Mouse (Mus musculus) liver, embryonic 16.5 days (tissue): Measurements from ENCODE around the gene Cpa2. TPM values are rescaled to one million over a fixed set of nuclear protein-coding genes. Genes with fewer than 3 reads are reported as not detected.

Experiments used
- ATAC-seq: fragments of 200-750 bp; cut with Nextera tagmentation; 2 replicates; pipeline ENCODE4 v1.8.0; 2017; ENCODE audit warnings: low read depth, mild to moderate bottlenecking, moderate number of reproducible peaks, moderate library complexity
- H3K27ac ChIP-seq: fragments of 300-500 bp; sonication (generic); 2 replicates; pipeline ENCODE4 v1.5.1; 2014; ENCODE audit warnings: mild to moderate bottlenecking, low read length
- H3K27me3 ChIP-seq: fragments of 300-500 bp; sonication (generic); 2 replicates; pipeline ENCODE4 v1.6.1; 2014; ENCODE audit warnings: low read depth, low read length, mixed read lengths; ENCODE audit not compliant: control insufficient read depth, insufficient read depth
- H3K36me3 ChIP-seq: fragments of 300-500 bp; sonication (generic); 2 replicates; pipeline ENCODE4 v1.6.1; 2014; ENCODE audit warnings: mild to moderate bottlenecking; ENCODE audit not compliant: control insufficient read depth, insufficient read depth
- H3K4me1 ChIP-seq: fragments of 300-500 bp; sonication (generic); 2 replicates; pipeline ENCODE4 v1.6.1; 2014; ENCODE audit warnings: low read depth, low read length, mixed read lengths; ENCODE audit not compliant: control insufficient read depth
- H3K4me2 ChIP-seq: fragments of 300-500 bp; sonication (generic); 2 replicates; pipeline ENCODE4 v1.6.1; 2014; ENCODE audit warnings: low read depth, low read length, mixed read lengths
- H3K4me3 ChIP-seq: fragments of 300-500 bp; sonication (generic); 2 replicates; pipeline ENCODE4 v1.5.1; 2014; ENCODE audit warnings: low read depth, mild to moderate bottlenecking, low read length
- H3K9ac ChIP-seq: fragments of 300-500 bp; sonication (generic); 2 replicates; pipeline ENCODE4 v1.6.1; 2014; ENCODE audit warnings: low read depth, low read length
- H3K9me3 ChIP-seq: fragments of 300-500 bp; sonication (generic); replicated peaks from 2 replicates; pipeline ENCODE4 v1.6.1; 2016; ENCODE audit warnings: low read length; ENCODE audit not compliant: control insufficient read depth
- WGBS: fragments of 180-500 bp; shearing (Covaris S2); extraction: QIAGEN DNeasy Blood & Tissue Kit; methylation state at CpG from one replicate; pipeline ENCODE4 v1.1.7; 2014; ENCODE audit not compliant: insufficient replicate concordance; 5-methylcytosine and 5-hydroxymethylcytosine counted together
- polyA plus RNA-seq: library from polyadenylated mRNA; unstranded; fragments of >200 nt; fragmentation: Nextera tagmentation; extraction: Ambion mirVana; gene quantifications from 2 replicates; pipeline ENCODE4 v1.2.1, GENCODE M21; 2015

The Cpa2 gene
- polyA plus RNA-seq, 1 experiment from 2014 or later: 9.1 TPM

GRCm38 (mm10) chr6:30553381-30554010 is 12.1 kb downstream of the Cpa2 start:
- H3K9me3 ChIP-seq: no peaks in the 10 kb centered on the region
- H3K4me3 ChIP-seq: no peak overlapping the region
- H3K27ac ChIP-seq: no peak overlapping the region
- no peak overlapping the region for H3K9ac ChIP-seq
- WGBS: 58% methylated on average over 7 of the region's 7 CpGs
- ATAC-seq: no peak
- no peaks in the 10 kb centered on the region for H3K4me1 ChIP-seq
- H3K4me2 ChIP-seq: no peak overlapping the region
- H3K27me3 ChIP-seq: peaks cover 18% of the 10 kb centered on the region
- H3K36me3 ChIP-seq: no peaks in the 10 kb centered on the region

- Histone ChIP-seq H3K36me3 (no peaks in the 10 kb centered on the region), H3K27me3 (peaks cover 14% of the 10 kb centered on the region), H3K9me3 (no peaks in the 10 kb centered on the region), H3K27ac (no peak overlapping the region), H3K4me3 (no peak overlapping the region), H3K9ac (no peak overlapping the region), H3K4me1 (no peaks in the 10 kb centered on the region), H3K4me2 (no peak overlapping the region)
- ATAC-seq: no peak
- 61% methylated on average over 5 of the region's 5 CpGs for WGBS
These were observed 12.7 kb downstream of the Cpa2 start for GRCm38 (mm10) chr6:30554092-30554491.

GRCm38 (mm10) chr6:30554621-30555170 is 13.3 kb downstream of the Cpa2 start:
- Histone ChIP-seq H3K36me3 (no peaks in the 10 kb centered on the region), H3K9ac (no peak overlapping the region), H3K27ac (no peak overlapping the region), H3K9me3 (no peaks in the 10 kb centered on the region), H3K4me2 (no peak overlapping the region), H3K27me3 (peaks cover 10% of the 10 kb centered on the region), H3K4me3 (no peak overlapping the region), H3K4me1 (no peaks in the 10 kb centered on the region)
- ATAC-seq: no peak
- WGBS: 71% methylated on average over 5 of the region's 5 CpGs

GRCm38 (mm10) chr6:30556080-30556479 is 14.7 kb downstream of the Cpa2 start:
- 30% methylated on average over 5 of the region's 9 CpGs for WGBS
- Histone ChIP-seq H3K4me3 (no peak overlapping the region), H3K36me3 (no peaks in the 10 kb centered on the region), H3K4me2 (no peak overlapping the region), H3K9ac (no peak overlapping the region), H3K9me3 (no peaks in the 10 kb centered on the region), H3K27me3 (peaks cover 3% of the 10 kb centered on the region), H3K27ac (no peak overlapping the region), H3K4me1 (no peaks in the 10 kb centered on the region)
- ATAC-seq: no peak

GRCm38 (mm10) chr6:30559726-30560125 is 18.3 kb downstream of the Cpa2 start:
- no peaks in the 10 kb centered on the region for H3K36me3 ChIP-seq

GRCm38 (mm10) chr6:30562132-30562531 is 20.8 kb downstream of the Cpa2 start:
- WGBS: 44% methylated on average over 4 of the region's 4 CpGs
- no peak overlapping the region for H3K4me3 ChIP-seq
- no peaks in the 10 kb centered on the region for H3K4me1 ChIP-seq
- no peaks in the 10 kb centered on the region for H3K36me3 ChIP-seq
- no peak overlapping the region for H3K9ac ChIP-seq
- no peaks in the 10 kb centered on the region for H3K27me3 ChIP-seq
- no peak overlapping the region for H3K27ac ChIP-seq
- H3K4me2 ChIP-seq: no peak overlapping the region
- no peaks in the 10 kb centered on the region for H3K9me3 ChIP-seq
- ATAC-seq: no peak

More at GRCm38 (mm10) chr6:30559726-30560125, 18.3 kb downstream of the Cpa2 start:
- H3K27ac ChIP-seq: no peak overlapping the region
- H3K9me3 ChIP-seq: no peaks in the 10 kb centered on the region
- H3K4me3 ChIP-seq: no peak overlapping the region
- WGBS: 32% methylated on average over 1 of the region's 1 CpGs
- H3K9ac ChIP-seq: no peak overlapping the region
- no peak for ATAC-seq
- H3K4me1 ChIP-seq: no peaks in the 10 kb centered on the region
- no peaks in the 10 kb centered on the region for H3K27me3 ChIP-seq
- no peak overlapping the region for H3K4me2 ChIP-seq

GRCm38 (mm10) chr6:30563575-30563974 is 22.2 kb downstream of the Cpa2 start:
- Histone ChIP-seq H3K4me1 (no peaks in the 10 kb centered on the region), H3K9me3 (no peaks in the 10 kb centered on the region), H3K27me3 (no peaks in the 10 kb centered on the region), H3K9ac (no peak overlapping the region), H3K36me3 (no peaks in the 10 kb centered on the region), H3K4me3 (no peak overlapping the region), H3K4me2 (no peak overlapping the region), H3K27ac (no peak overlapping the region)
- WGBS: 48% methylated on average over 6 of the region's 6 CpGs
- no peak for ATAC-seq

- Histone ChIP-seq H3K4me3 (no peak overlapping the region), H3K27ac (no peak overlapping the region), H3K9me3 (no peaks in the 10 kb centered on the region), H3K4me2 (no peak overlapping the region), H3K4me1 (no peaks in the 10 kb centered on the region), H3K27me3 (no peaks in the 10 kb centered on the region), H3K36me3 (no peaks in the 10 kb centered on the region), H3K9ac (no peak overlapping the region)
- 72% methylated on average over 6 of the region's 6 CpGs for WGBS
- ATAC-seq: no peak
These were observed 22.7 kb downstream of the Cpa2 start for GRCm38 (mm10) chr6:30564051-30564450.

GRCm38 (mm10) chr6:30568069-30568468 is 26.7 kb downstream of the Cpa2 start, which contains the start of gene Cpa4:
TSS of gene Cpa4 (plus strand) at chr6:30568369.
- WGBS: 54% methylated on average over 5 of the region's 5 CpGs
- Histone ChIP-seq H3K36me3 (no peaks in the 10 kb centered on the region), H3K27ac (no peak within 1 kb of the TSS), H3K4me3 (no peak within 1 kb of the TSS), H3K9ac (no peak within 1 kb of the TSS), H3K9me3 (no peaks in the 10 kb centered on the region), H3K4me1 (no peaks in the 10 kb centered on the region), H3K4me2 (no peak within 1 kb of the TSS), H3K27me3 (no peaks in the 10 kb centered on the region)
- ATAC-seq: no peak
